In genomic region chr17:36253087-36253600, GRCm38 (mm10) we compare ENCODE assay signal across 30 mouse cellular contexts. TPM values are rescaled to one million over a fixed set of nuclear protein-coding genes. Genes with fewer than 3 reads are reported as not detected.
DNase-seq lines count a peak whose midpoint lies in the region; ATAC-seq and TF ChIP-seq lines count a peak whose summit lies in the region.
"Had no signal": no experiment of that assay in that cellular context is flagged by ENCODE, and none has a peak within 500 bp of the region (broad histone marks: within the 10 kb centered on the region; RNA-seq: fewer than 3 reads in every experiment).

No protein-coding gene starts in this region.

- no peak overlapping the region for H3K4me2 ChIP-seq in kidney, embryonic 16.5 days (replicated peaks; ENCODE audit: low read depth, low read length)
- no peak overlapping the region for H3K4me2 ChIP-seq in lung, embryonic 15.5 days

- no peaks in the 10 kb centered on the region for H3K36me3 ChIP-seq in kidney, adult 2 months (ENCODE audit: control insufficient read depth, insufficient read depth, low read length)
- no peaks in the 10 kb centered on the region for H3K36me3 ChIP-seq in kidney, embryonic 16.5 days (ENCODE audit: insufficient read depth, low read length)
- H3K36me3 ChIP-seq in lung, embryonic 15.5 days = no peaks in the 10 kb centered on the region
- H3K36me3 ChIP-seq: forebrain, embryonic 12.5 days had no signal

- H3K9ac ChIP-seq in kidney, embryonic 16.5 days (replicated peaks; ENCODE audit: low read length) = no peak overlapping the region
- H3K9ac ChIP-seq in lung, embryonic 15.5 days = no peak overlapping the region
- H3K9ac ChIP-seq: embryonic facial prominence, embryonic 13.5 days; forebrain, embryonic 12.5 days; hindbrain, embryonic 12.5 days; liver, embryonic 15.5 days; neural tube, embryonic 13.5 days had no signal

- 23% methylated on average over 6 of the region's 6 CpGs for WGBS in kidney, adult 2 months
- WGBS in kidney, embryonic 16.5 days = 50% methylated on average over 6 of the region's 6 CpGs
- 27% methylated on average over 6 of the region's 6 CpGs for WGBS in lung, embryonic 15.5 days

- no peak for TF ChIP-seq CTCF in kidney, adult 2 months (conservative IDR thresholded peaks at IDR 0.05; ENCODE audit: insufficient read depth, insufficient read length, low read depth, low read length)

- no peaks in the 10 kb centered on the region for H3K27me3 ChIP-seq in kidney, adult 2 months (replicated peaks; ENCODE audit: control insufficient read depth, insufficient read depth, low read length)
- peaks cover 15% of the 10 kb centered on the region for H3K27me3 ChIP-seq in kidney, embryonic 16.5 days (ENCODE audit: insufficient read depth, low read length)
- H3K27me3 ChIP-seq in lung, embryonic 15.5 days = peaks cover 12% of the 10 kb centered on the region; the same call in 1 of the 2 replicates

- no peak overlapping the region for H3K4me3 ChIP-seq in kidney, adult 2 months (ENCODE audit: insufficient read depth, low read depth, low read length)
- H3K4me3 ChIP-seq in kidney, embryonic 16.5 days (ENCODE audit: low read length) = no peak overlapping the region
- H3K4me3 ChIP-seq in lung, embryonic 15.5 days = no peak overlapping the region
- H3K4me3 ChIP-seq: embryonic facial prominence, embryonic 13.5 days; erythroblast, embryonic 14.5 days; heart, adult 2 months; hindbrain, embryonic 12.5 days; layer of hippocampus, adult 2 months; liver, embryonic 15.5 days had no signal

- no peak for ATAC-seq in kidney, embryonic 16.5 days (ENCODE audit: low FRiP score, low TSS enrichment)
- ATAC-seq in lung, embryonic 15.5 days (ENCODE audit: borderline replicate concordance, extremely low read depth, low FRiP score, low TSS enrichment) = no peak

- H3K4me1 ChIP-seq in kidney, adult 2 months (ENCODE audit: control insufficient read depth, insufficient read depth, low read length) = peaks cover 7% of the 10 kb centered on the region; the same call in 1 of the 2 replicates
- H3K4me1 ChIP-seq in kidney, embryonic 16.5 days (ENCODE audit: insufficient read depth, low read length) = peaks cover 15% of the 10 kb centered on the region
- H3K4me1 ChIP-seq in lung, embryonic 15.5 days = peaks cover 20% of the 10 kb centered on the region

- no peaks in the 10 kb centered on the region for H3K9me3 ChIP-seq in kidney, embryonic 16.5 days (ENCODE audit: low read length)
- no peaks in the 10 kb centered on the region for H3K9me3 ChIP-seq in lung, embryonic 15.5 days
- H3K9me3 ChIP-seq: embryonic facial prominence, embryonic 13.5 days; forebrain, embryonic 12.5 days; heart, embryonic 13.5 days; hindbrain, embryonic 12.5 days; limb, embryonic 10.5 days; liver, embryonic 15.5 days; neural tube, embryonic 13.5 days had no signal

- TF ChIP-seq POLR2A in kidney, adult 2 months (IDR thresholded peaks at IDR 0.05; ENCODE audit: low read depth, low read length) = no peak

- no peak overlapping the region for H3K27ac ChIP-seq in kidney, adult 2 months (ENCODE audit: insufficient read depth, low read depth, low read length)
- no peak overlapping the region for H3K27ac ChIP-seq in kidney, embryonic 16.5 days (ENCODE audit: low read length)
- peak overlapping the region; percentile 79 for H3K27ac ChIP-seq in lung, embryonic 15.5 days
- H3K27ac ChIP-seq: embryonic facial prominence, embryonic 13.5 days; forebrain, embryonic 12.5 days; heart, adult 2 months; heart, embryonic 13.5 days; hindbrain, embryonic 12.5 days; kidney, postnatal 0 days; layer of hippocampus, adult 2 months; limb, embryonic 10.5 days; liver, embryonic 15.5 days; neural tube, embryonic 13.5 days had no signal

- peak; percentile 26 for DNase-seq in kidney, adult 2 months
- no peak for DNase-seq in lung, postnatal 10 days
- peak; percentile 69 for DNase-seq in ES-CJ7 (ENCODE audit: low read depth, low spot score)
- peak; percentile 10 for DNase-seq in mesoderm, embryonic 11.5 days (ENCODE audit: low read depth, low spot score)
- DNase-seq in spleen, postnatal 10 days (ENCODE audit: low spot score in 2 of 2) = no peak
- no peak for DNase-seq in spleen, postnatal 36 days (ENCODE audit: low spot score in 2 of 2)
- DNase-seq: adrenal gland, adult 8-10 months; cerebellum, adult 18-20 months; cerebellum, postnatal 36 days; embryo, embryonic 11 days; gastrocnemius, postnatal 25 days; heart, adult 2 months; heart, postnatal 14 days; liver; right cerebral cortex, postnatal 4 days; thymus, postnatal 4 days had no signal

RNA-seq across cellular contexts. Expression of gene Rpp21, which starts 4.7 kb away (rescaled TPM):
- polyA plus RNA-seq in kidney, adult 2 months (2012; rRNA removed) = 101 and 122 TPM in 2 replicates
- 107 and 110 TPM in 2 replicates for polyA plus RNA-seq in kidney, embryonic 16.5 days (2015; fragmentation: Nextera tagmentation; extraction: Ambion mirVana)
- 177 and 178 TPM in 2 replicates for polyA plus RNA-seq in lung, embryonic 15.5 days (2015; fragmentation: Nextera tagmentation; extraction: Ambion mirVana)

RNA-seq across cellular contexts. Expression of gene Trim39, which starts 18.9 kb away (rescaled TPM):
- 11.1 and 11.4 TPM in 2 replicates for polyA plus RNA-seq in kidney, adult 2 months (2012; rRNA removed)
- polyA plus RNA-seq in kidney, embryonic 16.5 days (2015; fragmentation: Nextera tagmentation; extraction: Ambion mirVana) = 18.4 and 19.8 TPM in 2 replicates
- 15.1 and 15.8 TPM in 2 replicates for polyA plus RNA-seq in lung, embryonic 15.5 days (2015; fragmentation: Nextera tagmentation; extraction: Ambion mirVana)

RNA-seq across cellular contexts. Expression of gene H2-M10.2, which starts 33.1 kb away (rescaled TPM):
- polyA plus RNA-seq in kidney, adult 2 months (2012; rRNA removed) = not detected in 2 replicates
- 0.15 TPM in 1 of 2 replicates, not detected in the other for polyA plus RNA-seq in kidney, embryonic 16.5 days (2015; fragmentation: Nextera tagmentation; extraction: Ambion mirVana)
- 0.17 and 0.19 TPM in 2 replicates for polyA plus RNA-seq in lung, embryonic 15.5 days (2015; fragmentation: Nextera tagmentation; extraction: Ambion mirVana)
- polyA plus RNA-seq: embryonic facial prominence, embryonic 13.5 days; erythroblast, embryonic 14.5 days; forebrain, embryonic 12.5 days; heart, adult 2 months; heart, embryonic 13.5 days; kidney, postnatal 0 days; liver, embryonic 15.5 days; neural tube, embryonic 13.5 days; stomach, embryonic 16.5 days; thymus, adult 2 months had no signal

Comparison
In these comparisons a context has a peak if more than half of its experiments do, and no peak if none do; other contexts are left out.
1. DNase-seq: peak in kidney, adult 2 months (single experiment), ES-CJ7 (single experiment) and mesoderm, embryonic 11.5 days (single experiment); none in lung, postnatal 10 days (single experiment), spleen, postnatal 10 days (0 of 2) and spleen, postnatal 36 days (0 of 2).